Mouse (Mus musculus): ENCODE measurements around the gene Clec9a. TPM values are rescaled to one million over a fixed set of nuclear protein-coding genes. Genes with fewer than 3 reads are reported as not detected.

Gene Clec9a
- total and polyA plus RNA-seq, 3 experiments, result not detected

GRCm38 (mm10) chr6:129434239-129434638, 25.6 kb downstream of the Clec9a start:
- peak; percentile 84 for DNase-seq (ENCODE audit: extremely low read depth)
- H3K9ac ChIP-seq (ENCODE audit: insufficient read depth, low read depth), result peak overlapping the region; percentile 8; the same call in 1 of the 2 replicates
- H3K27ac ChIP-seq (ENCODE audit: insufficient read depth, low read depth), result no peak overlapping the region; the same call in 1 of the 2 replicates
- H3K4me2 ChIP-seq (ENCODE audit: insufficient read depth, low read depth, poor library complexity, severe bottlenecking), result 0 out of 2 replicates have a peak overlapping the region, but pooled peaks have one; percentile 29
- no peak overlapping the region for H3K4me3 ChIP-seq (replicated peaks in 1 of 3; ENCODE audit: low read depth in 2 of 3, low read length in 2 of 3, poor library complexity in 1 of 3)
- TF ChIP-seq ZKSCAN1 (IDR thresholded peaks at IDR 0.05; ENCODE audit: borderline replicate concordance, low read depth, low read length), result no peak
- peak; percentile 67; the same call in 1 of the 2 replicates for TF ChIP-seq MEF2A (IDR thresholded peaks at IDR 0.05; ENCODE audit: borderline replicate concordance, low read depth, low read length)
- TF ChIP-seq CHD2 (IDR thresholded peaks at IDR 0.05; ENCODE audit: low read length), result no peak
- TF ChIP-seq ETS1 (conservative IDR thresholded peaks at IDR 0.05; ENCODE audit: low read depth, low read length), result peak; percentile 73
- TF ChIP-seq MAFK (IDR thresholded peaks at IDR 0.05; ENCODE audit: insufficient replicate concordance, low read length), result no peak
- TF ChIP-seq MXI1 (IDR thresholded peaks at IDR 0.05; ENCODE audit: low read depth, low read length), result no peak
- no peak for TF ChIP-seq MYC (IDR thresholded peaks at IDR 0.05; ENCODE audit: low read depth, low read length)
- TF ChIP-seq RCOR1 (conservative IDR thresholded peaks at IDR 0.05; ENCODE audit: low read depth, low read length), result 0 out of 2 replicates have a peak, but pooled peaks have one; percentile 23
- no peak for TF ChIP-seq ZMIZ1 (IDR thresholded peaks at IDR 0.05; ENCODE audit: low read depth, low read length)
- TF ChIP-seq SMC3 (IDR thresholded peaks at IDR 0.05; ENCODE audit: low read depth, low read length), result no peak
- TF ChIP-seq ZC3H11A (IDR thresholded peaks at IDR 0.05; ENCODE audit: low read depth, low read length), result no peak
- no peak for TF ChIP-seq JUN (IDR thresholded peaks at IDR 0.05; ENCODE audit: insufficient read depth, low read depth, low read length)
- peak; percentile 80 for TF ChIP-seq EP300 (IDR thresholded peaks at IDR 0.05; ENCODE audit: low read length)
- TF ChIP-seq ELF1 (IDR thresholded peaks at IDR 0.05; ENCODE audit: low read depth, low read length), result peak; percentile 44
- TF ChIP-seq GABPA (IDR thresholded peaks at IDR 0.05; ENCODE audit: insufficient replicate concordance, low read depth, low read length), result no peak
- no peak for TF ChIP-seq MAZ (IDR thresholded peaks at IDR 0.05; ENCODE audit: low read depth, low read length)
- TF ChIP-seq PAX5 (IDR thresholded peaks at IDR 0.05; ENCODE audit: low read length), result no peak
- no peak for TF ChIP-seq SIN3A (IDR thresholded peaks at IDR 0.05; ENCODE audit: low read length)
- TF ChIP-seq USF2 (conservative IDR thresholded peaks at IDR 0.05; ENCODE audit: low read depth, low read length), result no peak
- no peak for TF ChIP-seq POLR2AphosphoS2 (IDR thresholded peaks at IDR 0.05; ENCODE audit: low read depth, low read length)
- no peak for TF ChIP-seq E2F4 (IDR thresholded peaks at IDR 0.05; ENCODE audit: insufficient replicate concordance, low read depth, low read length)
- TF ChIP-seq KAT2A (IDR thresholded peaks at IDR 0.05; ENCODE audit: insufficient replicate concordance, low read length), result no peak
- TF ChIP-seq NRF1 (IDR thresholded peaks at IDR 0.05; ENCODE audit: low read depth, low read length), result no peak
- TF ChIP-seq JUND (conservative IDR thresholded peaks at IDR 0.05; ENCODE audit: low read depth, low read length), result 0 out of 2 replicates have a peak, but pooled peaks have one; percentile 5
- TF ChIP-seq TBP (conservative IDR thresholded peaks at IDR 0.05; ENCODE audit: low read depth, low read length), result no peak
- no peak for TF ChIP-seq RAD21 (IDR thresholded peaks at IDR 0.05; ENCODE audit: low read depth, low read length)
- TF ChIP-seq CHD1 (IDR thresholded peaks at IDR 0.05; ENCODE audit: low read depth, low read length), result no peak
- TF ChIP-seq HCFC1 (IDR thresholded peaks at IDR 0.05; ENCODE audit: low read depth, low read length), result no peak
- no peak for TF ChIP-seq MAX (IDR thresholded peaks at IDR 0.05; ENCODE audit: low read length)
- TF ChIP-seq BHLHE40 (IDR thresholded peaks at IDR 0.05; ENCODE audit: low read depth, low read length), result peak; percentile 53; the same call in 1 of the 2 replicates
- TF ChIP-seq ZNF384 (IDR thresholded peaks at IDR 0.05; ENCODE audit: low read depth, low read length), result no peak
- TF ChIP-seq TCF12 (IDR thresholded peaks at IDR 0.05; ENCODE audit: low read depth, low read length), result 0 out of 2 replicates have a peak, but pooled peaks have one; percentile 34
- TF ChIP-seq NELFE (IDR thresholded peaks at IDR 0.05; ENCODE audit: low read depth, low read length), result no peak
- TF ChIP-seq IRF4 (IDR thresholded peaks at IDR 0.05; ENCODE audit: low read depth, low read length), result peak; percentile 70; the same call in 1 of the 2 replicates
- TF ChIP-seq POLR2A (IDR thresholded peaks at IDR 0.05; ENCODE audit: low read depth, low read length), result no peak
- no peak for TF ChIP-seq USF1 (IDR thresholded peaks at IDR 0.05; ENCODE audit: low read depth, low read length)
- TF ChIP-seq CTCF (conservative IDR thresholded peaks at IDR 0.05 in 1 of 2, IDR thresholded peaks at IDR 0.05 in 1 of 2; ENCODE audit: low read depth in 2 of 2, low read length in 2 of 2), result no peak
- TF ChIP-seq UBTF (IDR thresholded peaks at IDR 0.05; ENCODE audit: low read depth, low read length), result no peak
- no peaks in the 10 kb centered on the region for H3K9me3 ChIP-seq (replicated peaks; ENCODE audit: low read length)
- no peaks in the 10 kb centered on the region for H3K79me2 ChIP-seq (replicated peaks; ENCODE audit: control insufficient read depth, extremely low read depth, insufficient read depth, poor library complexity, severe bottlenecking)
- no peaks in the 10 kb centered on the region for H3K27me3 ChIP-seq (replicated peaks)
- H3K36me3 ChIP-seq (replicated peaks in 1 of 2; ENCODE audit: control insufficient read depth in 1 of 2, insufficient read depth in 1 of 2, low read length in 1 of 2), result no peaks in the 10 kb centered on the region
- dilution Hi-C loops (cut with MboI; ENCODE audit: extremely low pct_ligation_motif_present, extremely low pct_unique_long_range_greater_than_20kb, low sequenced_read_pairs) (no loop called here), in situ Hi-C loops (cut with MboI; ENCODE audit: low pct_ligation_motif_present, low pct_unique_long_range_greater_than_20kb, low sequenced_read_pairs) (no loop called here)
- H3K4me1 ChIP-seq (ENCODE audit: control insufficient read depth in 1 of 2, insufficient read depth in 2 of 2), result peaks cover 0 to 13% of the 10 kb centered on the region in 2 experiments; a peak in 2 of 4 replicates
